Mouse (Mus musculus) subcutaneous adipose tissue, adult 2 months (tissue): ENCODE data around the gene Rfc1. TPM values are rescaled to one million over a fixed set of nuclear protein-coding genes. Genes with fewer than 3 reads are reported as not detected.

Experiments used
- polyA plus RNA-seq: library from polyadenylated mRNA; depleted of rRNA; stranded (reverse); fragments of >200 nt; gene quantifications from 2 replicates; pipeline ENCODE4 v1.2.3, GENCODE M21; 2012; ENCODE audit warnings: low replicate concordance; rRNA removed

Gene Rfc1
- 17.9 and 25.0 TPM in 2 replicates for polyA plus RNA-seq

GRCm38 (mm10) chr5:65335298-65336074, at the start of gene Rfc1:
Rfc1 (minus strand) TSS chr5:65335670.

GRCm38 (mm10) chr5:65348168-65348567, 12.7 kb upstream of the Rfc1 start, which contains the start of gene Klb:
Klb (plus strand) TSS chr5:65348314.

Other genes starting within 250 kb of the Rfc1 start
- gene Tmem156, start 243.5 kb downstream of the Rfc1 start, polyA plus RNA-seq: 0.17 and 0.27 TPM in 2 replicates
- gene Klhl5, start 228.1 kb downstream of the Rfc1 start, polyA plus RNA-seq: 44.9 and 73.8 TPM in 2 replicates
- 3.8 and 6.3 TPM in 2 replicates for gene Wdr19, start 136.0 kb downstream of the Rfc1 start, polyA plus RNA-seq
- gene Klb, start 12.6 kb upstream of the Rfc1 start, polyA plus RNA-seq: 21.7 and 46.4 TPM in 2 replicates
- gene Rpl9, start 55.8 kb upstream of the Rfc1 start, polyA plus RNA-seq: 310 and 522 TPM in 2 replicates
- 20.2 and 26.9 TPM in 2 replicates for gene Lias, start 55.8 kb upstream of the Rfc1 start, polyA plus RNA-seq
- 25.7 and 30.3 TPM in 2 replicates for gene Ugdh, start 100.3 kb upstream of the Rfc1 start, polyA plus RNA-seq
- not detected in 2 replicates for gene Gm43552, start 157.2 kb upstream of the Rfc1 start, polyA plus RNA-seq
- gene Smim14, start 201.5 kb upstream of the Rfc1 start, polyA plus RNA-seq: 116 and 146 TPM in 2 replicates
- gene Ube2k, start 201.6 kb upstream of the Rfc1 start, polyA plus RNA-seq: 20.4 and 32.3 TPM in 2 replicates